ENCODE assay signal across 9 mouse cellular contexts in the genomic region with DNA sequence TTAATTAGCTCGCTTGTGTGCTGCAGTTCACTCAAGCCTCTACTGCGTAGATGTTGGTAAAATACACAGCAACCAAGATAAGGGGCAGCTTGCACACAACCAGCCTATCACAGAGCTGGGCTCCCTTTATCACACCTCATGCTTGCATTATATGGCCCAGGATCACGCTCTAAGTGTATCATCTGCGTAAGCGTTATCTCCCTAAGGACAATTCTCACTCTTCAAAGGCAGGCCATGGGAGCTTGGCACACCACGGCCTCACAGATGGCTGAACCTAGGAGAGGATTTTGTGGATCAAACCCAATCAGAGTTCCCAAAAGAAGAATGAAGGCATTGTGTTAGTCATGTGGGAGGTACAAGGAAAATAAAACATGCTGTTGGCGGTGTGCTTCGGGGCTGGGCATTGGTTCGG. TPM values are rescaled to one million over a fixed set of nuclear protein-coding genes. Genes with fewer than 3 reads are reported as not detected.
DNase-seq lines count a peak whose midpoint lies in the region; ATAC-seq lines count a peak whose summit lies in the region.
"Had no signal": no experiment of that assay in that cellular context is flagged by ENCODE, and none has a peak within 500 bp of the region (broad histone marks: within the 10 kb centered on the region; RNA-seq: fewer than 3 reads in every experiment).

No protein-coding gene starts in this region.

- H3K36me3 ChIP-seq in heart, embryonic 14.5 days (ENCODE audit: control insufficient read depth, insufficient read depth, low read length), result peaks cover 13% of the 10 kb centered on the region; the same call in 1 of the 2 replicates
- peaks cover 12% of the 10 kb centered on the region for H3K36me3 ChIP-seq in intestine, embryonic 14.5 days (ENCODE audit: control insufficient read depth, insufficient read depth, low read length)
- peaks cover 3% of the 10 kb centered on the region for H3K36me3 ChIP-seq in stomach, embryonic 15.5 days

- no peak overlapping the region for H3K4me2 ChIP-seq in heart, embryonic 14.5 days (ENCODE audit: low read length)
- H3K4me2 ChIP-seq in intestine, embryonic 14.5 days (ENCODE audit: low read length), result no peak overlapping the region
- no peak overlapping the region for H3K4me2 ChIP-seq in stomach, embryonic 15.5 days

- no peaks in the 10 kb centered on the region for H3K9me3 ChIP-seq in heart, embryonic 14.5 days (ENCODE audit: control insufficient read depth, low read length)
- H3K9me3 ChIP-seq in intestine, embryonic 14.5 days (ENCODE audit: control insufficient read depth, low read length), result no peaks in the 10 kb centered on the region
- no peaks in the 10 kb centered on the region for H3K9me3 ChIP-seq in stomach, embryonic 15.5 days
- H3K9me3 ChIP-seq: megakaryocyte, embryonic 14.5 days had no signal

- H3K4me1 ChIP-seq in heart, embryonic 14.5 days (ENCODE audit: control insufficient read depth in 2 of 2, insufficient read depth in 2 of 2, low read length in 2 of 2), result peaks cover 49 to 83% of the 10 kb centered on the region in 2 experiments
- H3K4me1 ChIP-seq in intestine, embryonic 14.5 days (replicated peaks; ENCODE audit: control insufficient read depth, insufficient read depth, low read length), result 0 out of 2 replicates have a peak, but pooled peaks cover 5% of the 10 kb centered on the region
- H3K4me1 ChIP-seq in stomach, embryonic 15.5 days, result peaks cover 4% of the 10 kb centered on the region; the same call in 1 of the 2 replicates

- 53% methylated on average over 9 of the region's 9 CpGs for WGBS in heart, embryonic 14.5 days
- WGBS in intestine, embryonic 14.5 days, result 71% methylated on average over 9 of the region's 9 CpGs
- 71% methylated on average over 9 of the region's 9 CpGs for WGBS in stomach, embryonic 15.5 days

- no peak overlapping the region for H3K4me3 ChIP-seq in heart, embryonic 14.5 days (ENCODE audit: control insufficient read depth in 1 of 2, insufficient read depth in 1 of 2, low read depth in 1 of 2, low read length in 2 of 2)
- H3K4me3 ChIP-seq in intestine, embryonic 14.5 days (ENCODE audit: low read depth, low read length), result no peak overlapping the region
- H3K4me3 ChIP-seq in stomach, embryonic 15.5 days (replicated peaks), result no peak overlapping the region
- H3K4me3 ChIP-seq: megakaryocyte, embryonic 14.5 days had no signal

- H3K9ac ChIP-seq in heart, embryonic 14.5 days (ENCODE audit: low read length), result 0 out of 2 replicates have a peak overlapping the region, but pooled peaks have one; percentile 30
- H3K9ac ChIP-seq in intestine, embryonic 14.5 days (ENCODE audit: low read length), result no peak overlapping the region
- H3K9ac ChIP-seq in stomach, embryonic 15.5 days, result no peak overlapping the region

- H3K27me3 ChIP-seq in heart, embryonic 14.5 days (ENCODE audit: control insufficient read depth, insufficient read depth, low read length), result no peaks in the 10 kb centered on the region
- no peaks in the 10 kb centered on the region for H3K27me3 ChIP-seq in intestine, embryonic 14.5 days (replicated peaks; ENCODE audit: control insufficient read depth, insufficient read depth, low read length)
- H3K27me3 ChIP-seq in stomach, embryonic 15.5 days (replicated peaks), result no peaks in the 10 kb centered on the region
- H3K27me3 ChIP-seq: megakaryocyte, embryonic 14.5 days had no signal

- ATAC-seq in heart, embryonic 14.5 days (ENCODE audit: insufficient number of reproducible peaks, insufficient read depth, low FRiP score, low read depth), result no peak
- peak; percentile 85 for ATAC-seq in intestine, embryonic 14.5 days (replicated peaks; ENCODE audit: low FRiP score, low TSS enrichment, low read depth)
- ATAC-seq in stomach, embryonic 15.5 days (ENCODE audit: insufficient read depth, low FRiP score, low read depth), result peak; percentile 62; the same call in 1 of the 2 replicates

- H3K27ac ChIP-seq in heart, embryonic 14.5 days (replicated peaks in 1 of 2; ENCODE audit: control insufficient read depth in 1 of 2, insufficient read depth in 1 of 2, low read depth in 2 of 2, low read length in 2 of 2), result peak overlapping the region; percentile 4 to 69; a peak in 2 of 4 replicates
- H3K27ac ChIP-seq in intestine, embryonic 14.5 days (ENCODE audit: low read depth), result no peak overlapping the region
- H3K27ac ChIP-seq in stomach, embryonic 15.5 days, result no peak overlapping the region

- no peak for DNase-seq in heart, adult 9 months (ENCODE audit: low spot score in 2 of 2)
- peak; percentile 25 for DNase-seq in c-Kit-positive CD71-positive TER-119-negative erythroid progenitor cells, embryonic 14.5 days (ENCODE audit: low read depth)
- DNase-seq in intestine, embryonic 14.5 days (ENCODE audit: low spot score), result peak; percentile 63
- DNase-seq in retina, embryonic 14.5 days (ENCODE audit: low spot score), result no peak
- DNase-seq in frontal cortex, postnatal 14 days (ENCODE audit: low spot score in 2 of 2), result no peak
- DNase-seq: thymus, postnatal 36 days had no signal

RNA-seq across cellular contexts. Expression of gene Hk2, which starts 17.4 kb away (rescaled TPM):
- 31.0 and 38.0 TPM in 2 replicates for polyA plus RNA-seq in heart, embryonic 14.5 days (2014; fragmentation: Nextera tagmentation; extraction: Ambion mirVana)
- 31.9 and 32.3 TPM in 2 replicates for polyA plus RNA-seq in intestine, embryonic 14.5 days (2014; fragmentation: Nextera tagmentation; extraction: Ambion mirVana)
- 22.3 and 23.8 TPM in 2 replicates for polyA plus RNA-seq in stomach, embryonic 15.5 days (2015; fragmentation: Nextera tagmentation; extraction: Ambion mirVana)

RNA-seq across cellular contexts. Expression of gene Pole4, which starts 51.6 kb away (rescaled TPM):
- polyA plus RNA-seq in heart, embryonic 14.5 days (2014; fragmentation: Nextera tagmentation; extraction: Ambion mirVana), result 86.6 and 97.1 TPM in 2 replicates
- polyA plus RNA-seq in intestine, embryonic 14.5 days (2014; fragmentation: Nextera tagmentation; extraction: Ambion mirVana), result 107 and 116 TPM in 2 replicates
- polyA plus RNA-seq in stomach, embryonic 15.5 days (2015; fragmentation: Nextera tagmentation; extraction: Ambion mirVana), result 98.5 and 110 TPM in 2 replicates

Comparison
In these comparisons a context has a peak if more than half of its experiments do, and no peak if none do; other contexts are left out.
1. H3K27ac ChIP-seq: peak in heart, embryonic 14.5 days (2 of 2); none in intestine, embryonic 14.5 days (single experiment) and stomach, embryonic 15.5 days (single experiment).
2. DNase-seq: peak in c-Kit-positive CD71-positive TER-119-negative erythroid progenitor cells, embryonic 14.5 days (single experiment) and intestine, embryonic 14.5 days (single experiment); none in heart, adult 9 months (0 of 2), retina, embryonic 14.5 days (single experiment) and frontal cortex, postnatal 14 days (0 of 2).